Mouse (Mus musculus): ENCODE measurements around the gene Foxp1.
A peak's percentile ranks its signal among the peaks of the same experiment; 100 is the strongest.

Foxp1 gene

GRCm38 (mm10) chr6:99035459-99036375, 486.8 kb downstream of the Foxp1 start:
- no peak for DNase-seq

- DNase-seq, result no peak
Measured at GRCm38 (mm10) chr6:99033062-99033461, 489.5 kb downstream of the Foxp1 start.

- no peak for DNase-seq
Measured at GRCm38 (mm10) chr6:99031321-99031903, 491.1 kb downstream of the Foxp1 start.

- DNase-seq, result no peak
Measured at GRCm38 (mm10) chr6:99030251-99030650, 492.3 kb downstream of the Foxp1 start.

- DNase-seq, result no peak
Measured at GRCm38 (mm10) chr6:99029438-99029837, 493.1 kb downstream of the Foxp1 start.

GRCm38 (mm10) chr6:99028989-99029305, 493.6 kb downstream of the Foxp1 start:
- DNase-seq, result no peak

- DNase-seq, result peak; percentile 52 to 62
Measured at GRCm38 (mm10) chr6:99028161-99028988, 494.1 kb downstream of the Foxp1 start.

GRCm38 (mm10) chr6:99027542-99028160, 494.9 kb downstream of the Foxp1 start:
- peak in 1 of 2 experiments; percentile 36 for DNase-seq

GRCm38 (mm10) chr6:99026635-99027541, 495.6 kb downstream of the Foxp1 start:
- DNase-seq, result peak in 1 of 2 experiments; percentile 36

GRCm38 (mm10) chr6:99026040-99026439, 496.5 kb downstream of the Foxp1 start:
- no peak for DNase-seq

GRCm38 (mm10) chr6:99024588-99024987, 497.9 kb downstream of the Foxp1 start:
- no peak for DNase-seq

- no peak for DNase-seq
Measured at GRCm38 (mm10) chr6:99020570-99021444, 501.7 kb downstream of the Foxp1 start.

- no peak for DNase-seq
Measured at GRCm38 (mm10) chr6:99019716-99020115, 502.8 kb downstream of the Foxp1 start.

- no peak for DNase-seq
Measured at GRCm38 (mm10) chr6:99019266-99019665, 503.3 kb downstream of the Foxp1 start.

- no peak for DNase-seq
Measured at GRCm38 (mm10) chr6:99013866-99014502, 508.5 kb downstream of the Foxp1 start.

- DNase-seq, result no peak
Measured at GRCm38 (mm10) chr6:99013119-99013865, 509.2 kb downstream of the Foxp1 start.

GRCm38 (mm10) chr6:99011895-99012584, 510.5 kb downstream of the Foxp1 start:
- no peak for DNase-seq

- DNase-seq, result no peak
Measured at GRCm38 (mm10) chr6:99009771-99010170, 512.8 kb downstream of the Foxp1 start.

GRCm38 (mm10) chr6:99008565-99008964, 514.0 kb downstream of the Foxp1 start:
- no peak for DNase-seq

Measured in spleen, adult 18-20 months (tissue).